Mouse (Mus musculus) liver, embryonic 15.5 days (tissue): ENCODE data around the gene Spo11. TPM values are rescaled to one million over a fixed set of nuclear protein-coding genes. Genes with fewer than 3 reads are reported as not detected.

Experiments
- ATAC-seq: fragments of 200-750 bp; cut with Nextera tagmentation; 2 replicates; pipeline ENCODE4 v1.8.0; 2017; ENCODE audit warnings: moderate number of reproducible peaks, mild to moderate bottlenecking, moderate library complexity; ENCODE audit not compliant: insufficient read depth
- H3K27ac ChIP-seq: fragments of 300-500 bp; sonication (generic); replicated peaks from 2 replicates; pipeline ENCODE4 v1.5.1; 2015; ENCODE audit warnings: mild to moderate bottlenecking, inconsistent platforms
- H3K27me3 ChIP-seq: fragments of 300-500 bp; sonication (generic); 2 replicates; pipeline ENCODE4 v1.6.1; 2015; ENCODE audit warnings: mild to moderate bottlenecking, inconsistent platforms
- H3K36me3 ChIP-seq: fragments of 300-500 bp; sonication (generic); replicated peaks from 2 replicates; pipeline ENCODE4 v1.6.1; 2015; ENCODE audit warnings: moderate library complexity, mild to moderate bottlenecking, inconsistent platforms
- H3K4me1 ChIP-seq: fragments of 300-500 bp; sonication (generic); replicated peaks from 2 replicates; pipeline ENCODE4 v1.6.1; 2015; ENCODE audit warnings: inconsistent platforms
- H3K4me2 ChIP-seq: fragments of 300-500 bp; sonication (generic); 2 replicates; pipeline ENCODE4 v1.6.1; 2015; ENCODE audit warnings: moderate library complexity, mild to moderate bottlenecking, inconsistent platforms
- H3K4me3 ChIP-seq: fragments of 300-500 bp; sonication (generic); replicated peaks from 2 replicates; pipeline ENCODE4 v1.5.1; 2015; ENCODE audit warnings: mild to moderate bottlenecking, inconsistent platforms
- H3K9ac ChIP-seq: fragments of 300-500 bp; sonication (generic); 2 replicates; pipeline ENCODE4 v1.6.1; 2015; ENCODE audit warnings: moderate library complexity, mild to moderate bottlenecking, inconsistent platforms
- H3K9me3 ChIP-seq: fragments of 300-500 bp; sonication (generic); replicated peaks from 2 replicates; pipeline ENCODE4 v1.6.1; 2016; ENCODE audit warnings: inconsistent platforms
- WGBS: fragments of 180-500 bp; shearing (Covaris S2); methylation state at CpG from one replicate; pipeline ENCODE4 v1.1.7; 2015; ENCODE audit warnings: mixed read lengths; ENCODE audit not compliant: insufficient replicate concordance; 5-methylcytosine and 5-hydroxymethylcytosine counted together
- polyA plus RNA-seq: library from polyadenylated mRNA; unstranded; fragments of >200 nt; fragmentation: Nextera tagmentation; extraction: Ambion mirVana; gene quantifications from 2 replicates; pipeline ENCODE4 v1.2.1, GENCODE M21; 2015

Gene Spo11
- polyA plus RNA-seq, 1 experiment from 2014 or later = not detected

- ATAC-seq = no peak
- no peak overlapping the region for H3K27ac ChIP-seq
- peaks cover 68% of the 10 kb centered on the region for H3K36me3 ChIP-seq
Observed at GRCm38 (mm10) chr2:173014741-173015287, 37.3 kb downstream of the Spo11 start.

DNA sequence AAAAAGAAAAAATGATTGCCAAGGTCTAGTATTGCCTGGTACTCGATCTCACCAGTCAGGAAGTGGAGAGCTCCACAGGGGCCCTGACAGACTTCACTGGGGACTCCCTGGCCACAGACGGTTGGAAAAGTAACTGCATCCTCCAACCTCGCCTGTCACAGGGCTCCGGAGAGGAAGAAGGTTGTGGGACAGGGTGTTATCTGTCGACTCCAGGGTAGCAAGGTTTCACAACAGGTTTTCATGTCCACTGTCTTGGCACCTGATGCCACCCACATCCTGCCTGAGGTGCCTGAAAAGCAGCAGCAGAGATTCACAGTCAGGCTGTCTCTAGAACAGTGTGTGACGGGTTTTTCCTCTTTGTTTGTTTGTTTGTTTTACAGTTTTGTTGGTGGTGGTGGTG, 40.4 kb downstream of the Spo11 start:
- H3K27ac ChIP-seq = peak overlapping the region; percentile 35
- H3K4me3 ChIP-seq = no peak overlapping the region
- H3K4me1 ChIP-seq = peaks cover 45% of the 10 kb centered on the region
- ATAC-seq = no peak
- H3K9ac ChIP-seq = no peak overlapping the region
- 7% methylated on average over 6 of the region's 6 CpGs for WGBS
- H3K4me2 ChIP-seq = peak overlapping the region; percentile 93; the same call in 1 of the 2 replicates
- H3K36me3 ChIP-seq = peaks cover 44% of the 10 kb centered on the region
- H3K27me3 ChIP-seq = no peaks in the 10 kb centered on the region
- no peaks in the 10 kb centered on the region for H3K9me3 ChIP-seq

More at GRCm38 (mm10) chr2:173014741-173015287, 37.3 kb downstream of the Spo11 start:
- Histone ChIP-seq H3K4me3 (no peak overlapping the region), H3K4me1 (peaks cover 27% of the 10 kb centered on the region), H3K27me3 (no peaks in the 10 kb centered on the region), H3K9ac (no peak overlapping the region), H3K9me3 (no peaks in the 10 kb centered on the region), H3K4me2 (no peak overlapping the region)
- WGBS = 56% methylated on average over 7 of the region's 7 CpGs

DNA sequence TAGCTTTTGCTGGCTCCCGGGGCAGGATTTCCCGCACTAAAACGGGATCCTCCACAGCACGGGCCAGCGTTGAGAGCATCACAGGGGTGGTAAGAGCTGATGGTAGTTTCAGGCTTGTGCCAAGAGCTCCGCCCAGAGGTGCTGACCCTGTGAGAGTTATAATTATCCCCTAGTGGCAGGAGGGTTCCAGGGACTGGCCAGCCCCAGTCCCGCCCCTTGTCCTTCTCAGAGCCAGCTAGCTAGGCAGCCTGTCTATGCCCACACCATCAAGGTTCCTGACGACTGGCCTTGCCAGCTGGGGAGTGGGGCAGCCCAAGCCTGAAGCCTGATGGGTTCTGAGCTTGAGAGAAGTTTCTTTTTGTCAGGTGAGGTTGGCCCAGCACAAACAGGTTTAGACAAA, 41.1 kb downstream of the Spo11 start:
- Histone ChIP-seq H3K9me3 (no peaks in the 10 kb centered on the region), H3K27ac (peak overlapping the region; percentile 35), H3K4me2 (peak overlapping the region; percentile 93), H3K36me3 (peaks cover 44% of the 10 kb centered on the region), H3K9ac (peak overlapping the region; percentile 53; the same call in 1 of the 2 replicates), H3K27me3 (no peaks in the 10 kb centered on the region), H3K4me3 (peak overlapping the region; percentile 6; the same call in 1 of the 2 replicates), H3K4me1 (peaks cover 46% of the 10 kb centered on the region)
- WGBS = 17% methylated on average over 8 of the region's 8 CpGs
- ATAC-seq = no peak

DNA sequence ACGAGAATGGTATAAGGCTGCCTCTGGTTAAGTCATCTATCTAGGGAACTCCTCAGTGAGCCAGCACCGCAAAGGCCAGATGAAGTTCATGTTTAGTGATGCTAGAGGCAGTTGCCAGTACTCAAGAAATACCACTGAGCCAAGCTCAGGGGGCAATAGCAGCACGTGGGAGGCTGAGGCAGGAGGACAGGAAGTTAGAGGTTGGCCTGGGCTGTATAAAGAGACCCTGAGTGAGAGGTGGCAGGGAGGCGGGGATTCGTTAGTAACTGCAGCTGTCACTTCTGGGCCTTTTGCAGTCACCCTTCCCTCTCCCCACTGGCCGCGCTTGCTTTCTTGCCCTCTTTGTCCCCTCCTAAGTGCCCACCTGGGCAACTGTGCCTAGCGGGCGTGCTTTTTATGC, 41.8 kb downstream of the Spo11 start:
- Histone ChIP-seq H3K9me3 (no peaks in the 10 kb centered on the region), H3K4me3 (peak overlapping the region; percentile 58), H3K27ac (peak overlapping the region; percentile 35), H3K4me2 (peak overlapping the region; percentile 93), H3K4me1 (peaks cover 53% of the 10 kb centered on the region), H3K27me3 (no peaks in the 10 kb centered on the region), H3K9ac (peak overlapping the region; percentile 53), H3K36me3 (peaks cover 44% of the 10 kb centered on the region)
- WGBS = 9% methylated on average over 9 of the region's 9 CpGs
- no peak for ATAC-seq

DNA sequence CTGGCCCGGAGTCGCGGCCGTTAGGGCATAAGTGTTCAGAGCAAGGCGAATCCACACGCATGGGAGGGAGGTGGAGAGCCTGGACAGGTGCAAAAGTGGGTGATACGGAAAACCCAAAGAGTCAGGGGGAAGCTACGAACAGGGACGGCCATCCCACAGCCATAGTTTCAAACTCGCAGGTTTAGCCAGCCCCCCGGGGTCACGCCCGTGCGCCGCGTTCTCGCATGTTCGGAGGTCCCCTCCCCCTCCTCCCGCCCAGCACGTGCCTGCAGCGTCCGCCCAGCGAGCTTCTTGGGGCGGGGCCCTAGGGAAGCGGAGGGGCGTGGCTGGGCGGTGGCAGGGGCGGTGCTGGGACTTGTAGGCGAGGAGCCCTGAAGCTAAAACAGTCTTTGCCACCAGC, 42.3 kb downstream of the Spo11 start:
- H3K4me1 ChIP-seq = peaks cover 57% of the 10 kb centered on the region
- H3K4me3 ChIP-seq = peak overlapping the region; percentile 58
- H3K9me3 ChIP-seq = no peaks in the 10 kb centered on the region
- peak overlapping the region; percentile 53 for H3K9ac ChIP-seq
- peak; percentile 72 for ATAC-seq
- H3K27me3 ChIP-seq = no peaks in the 10 kb centered on the region
- peak overlapping the region; percentile 69 for H3K27ac ChIP-seq
- peaks cover 44% of the 10 kb centered on the region for H3K36me3 ChIP-seq
- WGBS = 0% methylated on average over 23 of the region's 29 CpGs
- H3K4me2 ChIP-seq = peak overlapping the region; percentile 93

GRCm38 (mm10) chr2:173020430-173020829, 42.9 kb downstream of the Spo11 start, which contains the start of gene Rbm38:
Gene Rbm38 (plus strand): TSS chr2:173020498.
- 37% methylated on average over 11 of the region's 11 CpGs for WGBS
- Histone ChIP-seq H3K9me3 (no peaks in the 10 kb centered on the region), H3K36me3 (peaks cover 44% of the 10 kb centered on the region), H3K27me3 (no peaks in the 10 kb centered on the region), H3K4me1 (peaks cover 64% of the 10 kb centered on the region), H3K4me3 (peak within 1 kb of the TSS; percentile 91), H3K9ac (peak within 1 kb of the TSS; percentile 53), H3K27ac (peak within 1 kb of the TSS; percentile 69), H3K4me2 (peak within 1 kb of the TSS; percentile 93)
- ATAC-seq = no peak

GRCm38 (mm10) chr2:173021633-173022055, 44.1 kb downstream of the Spo11 start:
- under 1% methylated on average over 54 of the region's 54 CpGs for WGBS
- Histone ChIP-seq H3K4me3 (peak overlapping the region; percentile 91), H3K4me1 (peaks cover 76% of the 10 kb centered on the region), H3K9ac (peak overlapping the region; percentile 94), H3K27me3 (no peaks in the 10 kb centered on the region), H3K4me2 (peak overlapping the region; percentile 93), H3K9me3 (no peaks in the 10 kb centered on the region), H3K27ac (peak overlapping the region; percentile 99), H3K36me3 (peaks cover 44% of the 10 kb centered on the region)
- peak; percentile 69 for ATAC-seq

- Histone ChIP-seq H3K4me1 (peaks cover 80% of the 10 kb centered on the region), H3K27ac (peak overlapping the region; percentile 99), H3K4me2 (peak overlapping the region; percentile 93), H3K36me3 (peaks cover 49% of the 10 kb centered on the region), H3K4me3 (peak overlapping the region; percentile 91), H3K9me3 (no peaks in the 10 kb centered on the region), H3K27me3 (no peaks in the 10 kb centered on the region), H3K9ac (peak overlapping the region; percentile 94)
- ATAC-seq = peak; percentile 49
- WGBS = under 1% methylated on average over 51 of the region's 51 CpGs
Observed at GRCm38 (mm10) chr2:173022056-173022681, 44.7 kb downstream of the Spo11 start.

- H3K9me3 ChIP-seq = no peaks in the 10 kb centered on the region
- H3K4me1 ChIP-seq = peaks cover 80% of the 10 kb centered on the region
- peak overlapping the region; percentile 93 for H3K4me2 ChIP-seq
- H3K4me3 ChIP-seq = peak overlapping the region; percentile 91
- no peaks in the 10 kb centered on the region for H3K27me3 ChIP-seq
- no peak for ATAC-seq
- H3K36me3 ChIP-seq = peaks cover 56% of the 10 kb centered on the region
- peak overlapping the region; percentile 99 for H3K27ac ChIP-seq
- WGBS = 7% methylated on average over 10 of the region's 10 CpGs
- H3K9ac ChIP-seq = peak overlapping the region; percentile 94
Observed at GRCm38 (mm10) chr2:173022813-173023212, 45.3 kb downstream of the Spo11 start.

DNA sequence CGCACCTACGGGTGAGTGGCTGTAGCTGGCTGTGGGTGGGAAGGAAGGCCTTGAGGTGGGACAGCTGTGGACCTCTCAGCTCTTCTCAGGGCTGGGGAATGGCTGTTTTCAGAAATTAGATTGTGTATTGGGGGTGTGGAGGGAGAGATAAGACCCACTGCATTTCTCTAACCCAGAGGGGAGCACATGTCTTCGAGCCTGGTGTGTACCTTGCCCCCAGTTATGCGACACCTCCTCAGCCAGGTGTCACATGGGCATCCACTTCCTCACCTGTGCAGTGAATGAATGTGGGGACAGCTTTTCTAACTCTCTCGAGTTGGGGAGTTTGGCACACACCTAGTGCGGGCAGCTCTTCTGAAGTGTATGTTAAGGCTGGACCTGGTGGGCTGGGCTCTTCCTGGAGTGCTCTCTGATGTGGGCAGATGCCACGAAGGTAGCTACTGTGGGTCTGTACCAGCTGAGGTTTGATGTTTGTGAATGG, 45.9 kb downstream of the Spo11 start:
- peaks cover 80% of the 10 kb centered on the region for H3K4me1 ChIP-seq
- peak; percentile 1 for ATAC-seq
- WGBS = 14% methylated on average over 7 of the region's 7 CpGs
- H3K4me3 ChIP-seq = peak overlapping the region; percentile 91
- H3K27ac ChIP-seq = peak overlapping the region; percentile 99
- peak overlapping the region; percentile 93 for H3K4me2 ChIP-seq
- H3K36me3 ChIP-seq = peaks cover 62% of the 10 kb centered on the region
- H3K9ac ChIP-seq = peak overlapping the region; percentile 94
- no peaks in the 10 kb centered on the region for H3K9me3 ChIP-seq
- no peaks in the 10 kb centered on the region for H3K27me3 ChIP-seq

DNA sequence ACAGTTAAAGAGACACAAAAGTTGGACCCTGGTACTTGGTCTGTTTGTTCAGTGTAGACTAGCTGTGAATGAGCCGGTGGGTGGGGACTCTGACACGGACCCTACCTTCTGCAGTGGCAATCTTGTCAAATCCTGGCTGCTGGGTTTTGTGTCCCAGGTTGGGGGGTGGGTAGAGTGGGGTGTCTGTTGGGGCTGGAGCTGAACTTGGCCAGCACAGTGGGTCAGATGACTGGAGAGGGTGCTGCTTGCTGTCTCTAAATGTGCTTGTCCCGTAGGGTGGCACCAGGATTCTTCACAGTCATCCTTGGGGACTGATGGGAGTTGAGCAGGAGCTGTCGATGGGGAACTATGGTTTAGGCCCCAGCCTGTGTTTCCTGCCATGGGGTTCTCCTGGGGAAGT, 46.5 kb downstream of the Spo11 start:
- no peaks in the 10 kb centered on the region for H3K27me3 ChIP-seq
- peaks cover 80% of the 10 kb centered on the region for H3K4me1 ChIP-seq
- H3K9me3 ChIP-seq = no peaks in the 10 kb centered on the region
- H3K4me3 ChIP-seq = peak overlapping the region; percentile 91
- H3K27ac ChIP-seq = peak overlapping the region; percentile 99
- ATAC-seq = no peak
- peaks cover 67% of the 10 kb centered on the region for H3K36me3 ChIP-seq
- 22% methylated on average over 4 of the region's 4 CpGs for WGBS
- H3K9ac ChIP-seq = peak overlapping the region; percentile 94
- peak overlapping the region; percentile 93 for H3K4me2 ChIP-seq
